Mouse (Mus musculus) MEL (cell line): Measurements from ENCODE around the gene Traip. TPM values are rescaled to one million over a fixed set of nuclear protein-coding genes. Genes with fewer than 3 reads are reported as not detected.

Experiments used
- DNase-seq: peaks from one replicate; pipeline ENCODE4 v3.0.0; 2011; ENCODE audit warnings: low read depth, low spot score
- H3K27ac ChIP-seq: 2 replicates; pipeline ENCODE4 v1.5.1; 2012; ENCODE audit warnings: low read depth, mild to moderate bottlenecking, control low read depth, low read length, moderate library complexity; ENCODE audit not compliant: control insufficient read depth
- H3K27me3 ChIP-seq, 2 experiments: fragments of 150-350 bp in 1 of 2; sonication (generic) in 1 of 2; 2 replicates each; pipeline ENCODE4 v1.6.1; 2012; ENCODE audit warnings: low read length in 2 of 2, mild to moderate bottlenecking in 2 of 2, improper control_type of control experiment in 1 of 2, moderate library complexity in 1 of 2; ENCODE audit not compliant: insufficient read depth in 2 of 2, control insufficient read depth in 1 of 2
- H3K36me3 ChIP-seq, 2 experiments: 2 replicates each; pipeline ENCODE4 v1.6.1; 2012 to 2014; ENCODE audit warnings: low read length in 2 of 2, improper control_type of control experiment in 1 of 2, inconsistent platforms in 1 of 2, mild to moderate bottlenecking in 1 of 2; ENCODE audit not compliant: insufficient read depth in 2 of 2, control insufficient read depth in 1 of 2
- H3K4me1 ChIP-seq, 2 experiments: fragments of 150-350 bp in 1 of 2; sonication (generic) in 1 of 2; 2 replicates each; pipeline ENCODE4 v1.6.1; 2012; ENCODE audit warnings: low read length in 2 of 2, improper control_type of control experiment in 1 of 2, mild to moderate bottlenecking in 1 of 2; ENCODE audit not compliant: insufficient read depth in 2 of 2, control insufficient read depth in 1 of 2
- H3K4me3 ChIP-seq, 2 experiments: fragments of 150-350 bp in 1 of 2; sonication (generic) in 1 of 2; 2 replicates each; pipeline ENCODE4 v1.5.1; 2012; ENCODE audit warnings: low read depth in 2 of 2, low read length in 2 of 2, mild to moderate bottlenecking in 2 of 2, moderate library complexity in 2 of 2, control low read depth in 1 of 2, improper control_type of control experiment in 1 of 2; ENCODE audit not compliant: control insufficient read depth in 1 of 2, insufficient read depth in 1 of 2
- H3K79me2 ChIP-seq: 2 replicates; pipeline ENCODE4 v1.6.1; 2012; ENCODE audit warnings: mild to moderate bottlenecking, low read length, moderate library complexity; ENCODE audit not compliant: control insufficient read depth, poor library complexity, insufficient read depth
- H3K9ac ChIP-seq: 2 replicates; pipeline ENCODE4 v1.6.1; 2012; ENCODE audit warnings: low read depth, mild to moderate bottlenecking, control low read depth, low read length, moderate library complexity; ENCODE audit not compliant: control insufficient read depth, poor library complexity, severe bottlenecking
- H3K9me3 ChIP-seq: fragments of 150-350 bp; sonication (generic); replicated peaks from 2 replicates; pipeline ENCODE4 v1.6.1; 2012; ENCODE audit warnings: mild to moderate bottlenecking, low read length, improper control_type of control experiment, moderate library complexity; ENCODE audit not compliant: insufficient read depth
- CTCF ChIP-seq, 3 experiments: IDR thresholded peaks in 2 of 3; conservative IDR thresholded peaks in 1 of 3; 2 replicates each; pipeline ENCODE4 v1.5.1; 2011 to 2012; ENCODE audit warnings: low read length in 3 of 3, low read depth in 2 of 3, mild to moderate bottlenecking in 2 of 3, improper control_type of control experiment in 1 of 3, inconsistent platforms in 1 of 3, mixed read lengths in 1 of 3, moderate library complexity in 1 of 3; ENCODE audit not compliant: control insufficient read depth in 1 of 3, insufficient read depth in 1 of 3, poor library complexity in 1 of 3, severe bottlenecking in 1 of 3
- E2F4 ChIP-seq: IDR thresholded peaks from 2 replicates; pipeline ENCODE4 v1.6.1; 2011; ENCODE audit warnings: low read depth, low read length, improper control_type of control experiment, borderline replicate concordance
- GABPA ChIP-seq: IDR thresholded peaks from 2 replicates; pipeline ENCODE4 v1.6.1; 2012; ENCODE audit warnings: low read depth, mild to moderate bottlenecking, inconsistent platforms, low read length, improper control_type of control experiment, moderate library complexity
- HCFC1 ChIP-seq: IDR thresholded peaks from 2 replicates; pipeline ENCODE4 v1.6.1; 2012; ENCODE audit warnings: low read depth, mild to moderate bottlenecking, inconsistent platforms, low read length, improper control_type of control experiment, moderate library complexity
- KAT2A ChIP-seq: conservative IDR thresholded peaks from 2 replicates; pipeline ENCODE4 v1.6.1; 2012; ENCODE audit warnings: low read depth, low read length, improper control_type of control experiment, inconsistent platforms
- MAX ChIP-seq: IDR thresholded peaks from 2 replicates; pipeline ENCODE4 v1.6.1; 2011; ENCODE audit warnings: low read length, improper control_type of control experiment
- MXI1 ChIP-seq: IDR thresholded peaks from 2 replicates; pipeline ENCODE4 v1.6.1; 2011; ENCODE audit warnings: mild to moderate bottlenecking, low read depth, low read length, improper control_type of control experiment
- NELFE ChIP-seq: IDR thresholded peaks from 2 replicates; pipeline ENCODE4 v1.6.1; 2011; ENCODE audit warnings: low read depth, low read length, improper control_type of control experiment
- RCOR1 ChIP-seq: IDR thresholded peaks from 2 replicates; pipeline ENCODE4 v1.6.1; 2012; ENCODE audit warnings: low read depth, mild to moderate bottlenecking, inconsistent platforms, low read length, improper control_type of control experiment
- SMC3 ChIP-seq: IDR thresholded peaks from 2 replicates; pipeline ENCODE4 v1.6.1; 2011; ENCODE audit warnings: low read depth, low read length, improper control_type of control experiment
- TAL1 ChIP-seq: IDR thresholded peaks from 2 replicates; pipeline ENCODE4 v1.6.1; 2012; ENCODE audit warnings: mild to moderate bottlenecking, inconsistent platforms, low read length, moderate library complexity, mixed read lengths
- TBP ChIP-seq: IDR thresholded peaks from 2 replicates; pipeline ENCODE4 v1.8.0; 2011; ENCODE audit warnings: low read depth, low read length, improper control_type of control experiment
- TCF12 ChIP-seq: IDR thresholded peaks from 2 replicates; pipeline ENCODE4 v1.6.1; 2014; ENCODE audit warnings: low read depth, mild to moderate bottlenecking, inconsistent platforms, low read length, improper control_type of control experiment, moderate library complexity
- UBTF ChIP-seq: IDR thresholded peaks from 2 replicates; pipeline ENCODE4 v1.6.1; 2012; ENCODE audit warnings: low read depth, mild to moderate bottlenecking, inconsistent platforms, low read length, improper control_type of control experiment, moderate library complexity, borderline replicate concordance; ENCODE audit not compliant: insufficient read depth
- ZC3H11A ChIP-seq: IDR thresholded peaks from 2 replicates; pipeline ENCODE4 v1.6.1; 2012; ENCODE audit warnings: low read depth, mild to moderate bottlenecking, inconsistent platforms, low read length, improper control_type of control experiment
- ZMIZ1 ChIP-seq: IDR thresholded peaks from 2 replicates; pipeline ENCODE4 v1.6.1; 2012; ENCODE audit warnings: low read depth, mild to moderate bottlenecking, inconsistent platforms, low read length, improper control_type of control experiment, moderate library complexity
- polyA plus RNA-seq, 2 experiments: library from polyadenylated mRNA; stranded (reverse) in 1 of 2; unstranded in 1 of 2; fragments of >175 nt in 1 of 2; fragments of >200 nt in 1 of 2; gene quantifications; 2 replicates each; pipeline versions ENCODE4 v1.2.1 to v1.2.4; 2012; ENCODE audit warnings: low replicate concordance in 2 of 2, low read depth in 1 of 2; ENCODE audit not compliant: insufficient read length in 2 of 2, insufficient read depth in 1 of 2, missing spikeins in 1 of 2
- total RNA-seq: library from RNA; depleted of rRNA; stranded (reverse); fragments of 300-350 nt; gene quantifications from 2 replicates; pipeline ENCODE4 v1.2.3, GENCODE M21; 2012

Traip gene
- total and polyA plus RNA-seq, 3 experiments = 43.6 to 65.2 TPM; not detected in 1

DNA sequence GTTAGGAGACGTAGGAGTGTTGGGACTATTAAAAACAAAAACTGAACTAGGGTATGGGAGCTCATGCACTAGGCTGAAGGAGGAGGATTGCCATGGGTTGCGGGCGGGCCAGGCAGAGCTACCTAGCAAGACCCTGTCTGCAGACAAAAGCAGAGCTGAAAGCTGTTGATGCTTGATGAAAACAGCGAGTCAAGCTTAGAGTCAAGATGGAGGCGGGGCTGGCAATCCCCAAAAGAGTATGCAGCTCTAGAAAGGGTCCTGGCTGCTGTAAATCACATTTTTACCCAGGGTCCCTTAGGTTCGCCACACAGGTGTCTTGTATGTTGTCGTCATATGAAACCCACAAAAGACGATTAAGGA, 53.6 kb downstream of the Traip start:
- H3K79me2 ChIP-seq = peaks cover 47% of the 10 kb centered on the region
- H3K4me3 ChIP-seq = peak overlapping the region; percentile 86 to 93
- TF ChIP-seq NELFE = 0 out of 2 replicates have a peak, but pooled peaks have one; percentile 17
- no peak for TF ChIP-seq RCOR1
- no peak for TF ChIP-seq KAT2A
- no peak for TF ChIP-seq E2F4
- TF ChIP-seq TCF12 = 0 out of 2 replicates have a peak, but pooled peaks have one; percentile 7
- no peaks in the 10 kb centered on the region for H3K9me3 ChIP-seq
- DNase-seq = no peak
- H3K9ac ChIP-seq = peak overlapping the region; percentile 91
- peaks cover 8 to 13% of the 10 kb centered on the region in 2 experiments for H3K4me1 ChIP-seq
- peak overlapping the region; percentile 65 for H3K27ac ChIP-seq
- no peaks in the 10 kb centered on the region for H3K27me3 ChIP-seq
- H3K36me3 ChIP-seq = peaks cover 0 to 18% of the 10 kb centered on the region in 2 experiments; a peak in 3 of 4 replicates

DNA sequence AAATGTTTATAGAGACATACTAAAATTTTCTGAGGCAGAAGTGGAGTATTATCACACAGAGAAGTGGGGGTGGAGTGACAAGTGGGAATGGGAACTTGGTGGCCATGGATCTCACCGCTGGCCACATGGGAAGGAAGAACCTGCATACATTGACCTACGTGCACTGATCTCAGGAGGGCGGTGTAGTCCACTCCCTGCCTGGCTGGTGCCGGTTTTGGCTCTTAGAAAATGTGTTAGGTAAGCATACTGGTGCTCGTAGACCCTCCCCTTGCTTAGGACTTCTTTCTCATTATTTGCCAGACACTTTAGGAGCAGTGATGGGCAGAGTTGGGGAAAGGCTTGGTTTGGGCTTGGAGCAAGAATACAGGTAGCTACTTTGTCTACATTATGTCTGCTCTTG, 58.1 kb downstream of the Traip start:
- no peak overlapping the region for H3K4me3 ChIP-seq
- H3K27ac ChIP-seq = no peak overlapping the region
- no peak for TF ChIP-seq MAX
- no peak for TF ChIP-seq TCF12
- no peak for TF ChIP-seq CTCF (IDR thresholded peaks at IDR 0.05 in 2 of 3, conservative IDR thresholded peaks at IDR 0.05 in 1 of 3; ENCODE audit: control insufficient read depth in 1 of 3, insufficient read depth in 1 of 3, low read depth in 2 of 3, low read length in 3 of 3, poor library complexity in 1 of 3, severe bottlenecking in 1 of 3)
- no peak for TF ChIP-seq GABPA
- TF ChIP-seq TAL1 = no peak
- TF ChIP-seq TBP = no peak
- TF ChIP-seq ZC3H11A = no peak
- TF ChIP-seq HCFC1 = no peak
- TF ChIP-seq, all 39 proteins: peak for 0
- H3K79me2 ChIP-seq = peaks cover 54% of the 10 kb centered on the region
- DNase-seq = no peak
- H3K27me3 ChIP-seq = no peaks in the 10 kb centered on the region
- no peaks in the 10 kb centered on the region for H3K9me3 ChIP-seq
- peaks cover 6 to 21% of the 10 kb centered on the region in 2 experiments for H3K36me3 ChIP-seq
- H3K9ac ChIP-seq = no peak overlapping the region
- peaks cover 12 to 13% of the 10 kb centered on the region in 2 experiments for H3K4me1 ChIP-seq

DNA sequence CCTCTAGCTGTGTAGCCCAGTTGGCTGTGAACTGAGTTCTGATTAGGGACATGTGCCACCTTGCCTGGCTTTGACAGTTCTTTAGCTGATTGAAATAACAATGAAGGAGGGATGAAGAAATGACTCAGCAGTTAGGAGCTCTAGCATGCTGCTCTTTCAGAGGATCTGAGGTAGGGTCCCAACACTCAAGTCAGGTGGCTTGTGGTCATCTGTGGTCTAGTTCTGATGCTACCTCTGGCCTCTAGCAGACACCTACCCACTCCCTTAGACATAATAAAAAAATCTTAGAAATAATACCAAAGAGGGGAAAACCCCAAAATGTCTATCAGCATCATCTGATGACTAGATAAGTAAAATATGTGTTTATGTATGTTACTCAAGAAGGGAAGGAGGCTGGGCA, 60.4 kb downstream of the Traip start:
- peaks cover 9 to 10% of the 10 kb centered on the region in 2 experiments for H3K36me3 ChIP-seq

More for the DNA sequence above, 60.4 kb downstream of the Traip start:
- Histone ChIP-seq H3K4me3 (no peak overlapping the region), H3K9ac (no peak overlapping the region), H3K9me3 (no peaks in the 10 kb centered on the region), H3K27me3 (no peaks in the 10 kb centered on the region), H3K4me1 (peaks cover 4 to 6% of the 10 kb centered on the region in 2 experiments; a peak in 3 of 4 replicates), H3K79me2 (peaks cover 33% of the 10 kb centered on the region), H3K27ac (no peak overlapping the region)
- TF ChIP-seq ZC3H11A (no peak), ZMIZ1 (no peak), MXI1 (peak; percentile 81), UBTF (no peak), SMC3 (no peak), RCOR1 (no peak)
- peak; percentile 28 for DNase-seq
